Mouse (Mus musculus) bone marrow, adult 2 months (tissue): ENCODE measurements around the gene Zic2.

Source experiments
- CTCF ChIP-seq: fragments of 200-500 bp; IDR thresholded peaks from 2 replicates; pipeline ENCODE4 v1.5.1; 2011; ENCODE audit warnings: low read length, control low read depth; ENCODE audit not compliant: control insufficient read depth, insufficient read depth
- POLR2A ChIP-seq: fragments of 200-500 bp; IDR thresholded peaks from 2 replicates; pipeline ENCODE4 v1.6.1; 2011; ENCODE audit warnings: low read depth, mild to moderate bottlenecking, control low read depth, low read length, borderline replicate concordance; ENCODE audit not compliant: control insufficient read depth

GRCm38 (mm10) chr14:122472647-122473046 is 2.6 kb upstream of the Zic2 start:
- TF ChIP-seq CTCF (no peak), POLR2A (no peak)
